Mouse (Mus musculus): ENCODE data around the gene Msrb1. TPM values are rescaled to one million over a fixed set of nuclear protein-coding genes. Genes with fewer than 3 reads are reported as not detected.
"Not testable (repeated sequence)": the region's sequence is repeated elsewhere in the genome, so short reads cannot be mapped to it uniquely, and the experiment has no call there.

Msrb1 gene
- polyA plus RNA-seq, 1 experiment from 2014 or later: 27.2 TPM

- Histone ChIP-seq H3K4me1 (ENCODE audit: control insufficient read depth in 2 of 2, insufficient read depth in 2 of 2, low read length in 2 of 2) (peaks cover 6 to 30% of the 10 kb centered on the region in 2 experiments), H3K4me2 (ENCODE audit: low read length) (peak overlapping the region; percentile 74), H3K4me3 (ENCODE audit: control insufficient read depth in 1 of 2, insufficient read depth in 1 of 2, low read depth in 1 of 2, low read length in 2 of 2) (peak overlapping the region; percentile 57 to 76), H3K36me3 (ENCODE audit: control insufficient read depth, insufficient read depth, low read length) (peaks cover 40% of the 10 kb centered on the region), H3K27ac (replicated peaks in 1 of 2; ENCODE audit: control insufficient read depth in 1 of 2, insufficient read depth in 1 of 2, low read depth in 2 of 2, low read length in 2 of 2) (peak overlapping the region; percentile 66 to 80; a peak in 3 of 4 replicates), H3K9ac (ENCODE audit: low read length) (peak overlapping the region; percentile 88)
- ATAC-seq (ENCODE audit: insufficient number of reproducible peaks, insufficient read depth, low FRiP score, low read depth); H3K27me3 ChIP-seq (ENCODE audit: control insufficient read depth, insufficient read depth, low read length); H3K9me3 ChIP-seq (ENCODE audit: control insufficient read depth, low read length): not testable (repeated sequence)
- WGBS: 3% methylated on average over 10 of the region's 11 CpGs
These were observed 15.8 kb upstream of the Msrb1 start for GRCm38 (mm10) chr17:24720616-24721015.

- Histone ChIP-seq H3K4me3 (ENCODE audit: control insufficient read depth in 1 of 2, insufficient read depth in 1 of 2, low read depth in 1 of 2, low read length in 2 of 2) (peak overlapping the region; percentile 13 to 57), H3K4me2 (ENCODE audit: low read length) (peak overlapping the region; percentile 74), H3K9ac (ENCODE audit: low read length) (peak overlapping the region; percentile 88), H3K36me3 (ENCODE audit: control insufficient read depth, insufficient read depth, low read length) (peaks cover 40% of the 10 kb centered on the region), H3K4me1 (ENCODE audit: control insufficient read depth in 2 of 2, insufficient read depth in 2 of 2, low read length in 2 of 2) (peaks cover 6 to 30% of the 10 kb centered on the region in 2 experiments)
- H3K27ac ChIP-seq (replicated peaks in 1 of 2; ENCODE audit: control insufficient read depth in 1 of 2, insufficient read depth in 1 of 2, low read depth in 2 of 2, low read length in 2 of 2); ATAC-seq (ENCODE audit: insufficient number of reproducible peaks, insufficient read depth, low FRiP score, low read depth); H3K27me3 ChIP-seq (ENCODE audit: control insufficient read depth, insufficient read depth, low read length); H3K9me3 ChIP-seq (ENCODE audit: control insufficient read depth, low read length): not testable (repeated sequence)
- 26% methylated on average over 7 of the region's 7 CpGs for WGBS
These were observed 15.0 kb upstream of the Msrb1 start for GRCm38 (mm10) chr17:24721383-24721955.

DNA sequence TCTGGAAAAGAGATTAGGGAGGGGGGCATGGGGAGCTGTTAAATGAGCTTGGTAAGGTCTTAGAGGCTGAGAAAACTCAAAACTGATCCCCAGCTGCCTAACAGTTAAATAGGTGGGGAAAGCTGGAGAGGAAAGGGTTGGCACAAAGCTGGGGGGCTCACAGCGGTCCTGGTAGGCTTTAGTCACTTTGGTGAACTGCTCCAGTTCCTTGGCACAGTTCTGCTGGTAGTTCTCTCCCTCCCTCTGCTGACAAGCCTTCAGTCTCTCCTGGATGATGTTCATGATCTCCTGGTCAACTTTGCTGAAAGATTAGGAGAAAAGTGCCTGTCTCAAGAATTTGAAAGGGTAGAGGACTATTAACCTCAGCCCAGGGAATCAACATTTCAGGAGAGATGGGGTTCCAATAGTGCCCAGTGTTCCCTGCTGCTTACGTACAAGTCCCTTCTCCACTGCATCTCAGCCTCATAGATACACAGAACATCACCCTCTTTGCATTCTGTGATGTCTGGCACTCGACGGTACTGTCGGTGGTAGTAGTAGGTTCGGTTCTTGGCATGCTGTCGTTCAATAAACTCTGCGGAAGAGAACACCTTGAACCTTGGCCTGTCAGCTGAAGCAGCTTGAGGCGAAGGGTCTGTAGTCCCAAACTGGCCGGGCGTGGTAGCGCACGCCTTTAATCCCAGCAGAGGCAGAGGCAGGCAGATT lies 14.1 kb upstream of the Msrb1 start:
- peaks cover 34% of the 10 kb centered on the region for H3K36me3 ChIP-seq (ENCODE audit: control insufficient read depth, insufficient read depth, low read length)
- peak overlapping the region; percentile 74 for H3K4me2 ChIP-seq (ENCODE audit: low read length)
- no peak for ATAC-seq (ENCODE audit: insufficient number of reproducible peaks, insufficient read depth, low FRiP score, low read depth)
- no peaks in the 10 kb centered on the region for H3K9me3 ChIP-seq (ENCODE audit: control insufficient read depth, low read length)
- H3K27ac ChIP-seq (replicated peaks in 1 of 2; ENCODE audit: control insufficient read depth in 1 of 2, insufficient read depth in 1 of 2, low read depth in 2 of 2, low read length in 2 of 2): no peak overlapping the region
- H3K9ac ChIP-seq (ENCODE audit: low read length): 0 out of 2 replicates have a peak overlapping the region, but pooled peaks have one; percentile 99
- WGBS: 36% methylated on average over 13 of the region's 13 CpGs
- peaks cover 6 to 30% of the 10 kb centered on the region in 2 experiments for H3K4me1 ChIP-seq (ENCODE audit: control insufficient read depth in 2 of 2, insufficient read depth in 2 of 2, low read length in 2 of 2)
- H3K27me3 ChIP-seq (ENCODE audit: control insufficient read depth, insufficient read depth, low read length): no peaks in the 10 kb centered on the region
- H3K4me3 ChIP-seq (ENCODE audit: control insufficient read depth in 1 of 2, insufficient read depth in 1 of 2, low read depth in 1 of 2, low read length in 2 of 2): no peak overlapping the region; a peak in 1 of 4 replicates

DNA sequence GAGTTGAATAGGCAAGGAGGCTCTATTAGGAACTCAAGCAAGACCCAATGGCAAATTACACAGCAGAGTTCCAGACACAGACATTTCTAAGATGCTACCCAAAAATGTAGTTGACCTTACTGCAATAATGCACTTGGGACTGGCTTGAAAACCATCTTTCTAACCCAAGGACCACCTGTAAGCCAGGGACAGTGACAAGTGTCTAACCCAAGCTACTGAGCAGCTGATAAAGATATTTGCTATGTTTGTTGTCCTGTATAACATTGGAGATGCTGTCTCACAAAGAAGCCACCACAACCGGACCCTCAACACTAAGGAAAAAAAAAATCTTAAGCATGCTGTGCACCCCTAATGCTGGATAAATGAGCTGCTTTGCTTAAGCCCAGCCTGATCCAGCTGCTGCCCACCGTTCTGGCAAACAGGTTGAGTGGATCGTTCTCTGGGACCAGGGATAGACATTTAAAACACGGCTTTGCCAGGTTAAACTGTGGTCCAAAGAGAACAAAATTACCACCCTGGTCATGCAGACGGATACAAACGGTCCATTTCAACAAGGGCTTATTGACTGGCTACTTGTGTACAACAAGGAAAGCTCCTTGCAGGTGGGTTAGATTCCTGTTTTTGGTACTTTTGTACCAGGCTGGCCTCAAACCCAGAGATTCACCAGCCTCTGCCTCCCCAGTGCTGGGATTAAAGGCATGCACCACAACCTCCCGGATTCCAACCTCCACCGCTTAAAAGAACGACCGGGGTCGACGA lies 13.1 kb upstream of the Msrb1 start:
- Histone ChIP-seq H3K4me2 (ENCODE audit: low read length) (peak overlapping the region; percentile 74), H3K9ac (ENCODE audit: low read length) (peak overlapping the region; percentile 99), H3K27me3 (ENCODE audit: control insufficient read depth, insufficient read depth, low read length) (no peaks in the 10 kb centered on the region), H3K27ac (replicated peaks in 1 of 2; ENCODE audit: control insufficient read depth in 1 of 2, insufficient read depth in 1 of 2, low read depth in 2 of 2, low read length in 2 of 2) (peak overlapping the region; percentile 86 to 94), H3K4me1 (ENCODE audit: control insufficient read depth in 2 of 2, insufficient read depth in 2 of 2, low read length in 2 of 2) (peaks cover 6 to 30% of the 10 kb centered on the region in 2 experiments), H3K4me3 (ENCODE audit: control insufficient read depth in 1 of 2, insufficient read depth in 1 of 2, low read depth in 1 of 2, low read length in 2 of 2) (peak overlapping the region; percentile 86 to 89), H3K9me3 (ENCODE audit: control insufficient read depth, low read length) (no peaks in the 10 kb centered on the region), H3K36me3 (ENCODE audit: control insufficient read depth, insufficient read depth, low read length) (peaks cover 27% of the 10 kb centered on the region)
- WGBS: 2% methylated on average over 12 of the region's 12 CpGs
- no peak for ATAC-seq (ENCODE audit: insufficient number of reproducible peaks, insufficient read depth, low FRiP score, low read depth)

DNA sequence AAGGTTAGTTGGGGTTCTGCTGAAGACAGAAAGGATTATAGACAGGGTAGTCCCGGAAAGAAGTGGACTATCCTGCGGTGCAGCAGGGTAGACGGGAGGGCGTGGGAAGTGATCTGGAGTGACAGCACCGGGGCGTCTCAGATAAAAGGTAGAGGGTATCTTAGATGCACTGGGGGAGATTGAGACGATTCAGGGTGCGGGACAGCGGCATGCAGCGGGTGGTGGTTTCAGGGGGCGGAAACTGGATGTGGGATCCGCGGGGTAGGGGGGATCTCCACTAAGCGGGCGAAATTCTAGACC lies 12.6 kb upstream of the Msrb1 start:
- 0% methylated on average over 15 of the region's 15 CpGs for WGBS
- Histone ChIP-seq H3K4me3 (ENCODE audit: control insufficient read depth in 1 of 2, insufficient read depth in 1 of 2, low read depth in 1 of 2, low read length in 2 of 2) (peak overlapping the region; percentile 86 to 89), H3K27me3 (ENCODE audit: control insufficient read depth, insufficient read depth, low read length) (no peaks in the 10 kb centered on the region), H3K9me3 (ENCODE audit: control insufficient read depth, low read length) (no peaks in the 10 kb centered on the region), H3K9ac (ENCODE audit: low read length) (peak overlapping the region; percentile 99), H3K4me1 (ENCODE audit: control insufficient read depth in 2 of 2, insufficient read depth in 2 of 2, low read length in 2 of 2) (peaks cover 6 to 26% of the 10 kb centered on the region in 2 experiments), H3K27ac (replicated peaks in 1 of 2; ENCODE audit: control insufficient read depth in 1 of 2, insufficient read depth in 1 of 2, low read depth in 2 of 2, low read length in 2 of 2) (peak overlapping the region; percentile 86 to 94), H3K4me2 (ENCODE audit: low read length) (peak overlapping the region; percentile 74), H3K36me3 (ENCODE audit: control insufficient read depth, insufficient read depth, low read length) (peaks cover 22% of the 10 kb centered on the region)
- peak; percentile 0; the same call in 1 of the 2 replicates for ATAC-seq (ENCODE audit: insufficient number of reproducible peaks, insufficient read depth, low FRiP score, low read depth)

- peak within 1 kb of the TSS; percentile 86 to 94 for H3K27ac ChIP-seq (replicated peaks in 1 of 2; ENCODE audit: control insufficient read depth in 1 of 2, insufficient read depth in 1 of 2, low read depth in 2 of 2, low read length in 2 of 2)
- H3K4me1 ChIP-seq (ENCODE audit: control insufficient read depth in 2 of 2, insufficient read depth in 2 of 2, low read length in 2 of 2): peaks cover 6 to 24% of the 10 kb centered on the region in 2 experiments
- WGBS: under 1% methylated on average over 30 of the region's 30 CpGs
- peak within 1 kb of the TSS; percentile 99 for H3K9ac ChIP-seq (ENCODE audit: low read length)
- ATAC-seq (ENCODE audit: insufficient number of reproducible peaks, insufficient read depth, low FRiP score, low read depth): peak; percentile 67
- no peaks in the 10 kb centered on the region for H3K27me3 ChIP-seq (ENCODE audit: control insufficient read depth, insufficient read depth, low read length)
- peaks cover 22% of the 10 kb centered on the region for H3K36me3 ChIP-seq (ENCODE audit: control insufficient read depth, insufficient read depth, low read length)
- peak within 1 kb of the TSS; percentile 74 for H3K4me2 ChIP-seq (ENCODE audit: low read length)
- peak within 1 kb of the TSS; percentile 86 to 89 for H3K4me3 ChIP-seq (ENCODE audit: control insufficient read depth in 1 of 2, insufficient read depth in 1 of 2, low read depth in 1 of 2, low read length in 2 of 2)
- H3K9me3 ChIP-seq (ENCODE audit: control insufficient read depth, low read length): no peaks in the 10 kb centered on the region
These were observed 12.3 kb upstream of the Msrb1 start, which contains the start of gene Ndufb10 for GRCm38 (mm10) chr17:24724184-24724583. Gene Ndufb10 (minus strand): TSS chr17:24724478.

DNA sequence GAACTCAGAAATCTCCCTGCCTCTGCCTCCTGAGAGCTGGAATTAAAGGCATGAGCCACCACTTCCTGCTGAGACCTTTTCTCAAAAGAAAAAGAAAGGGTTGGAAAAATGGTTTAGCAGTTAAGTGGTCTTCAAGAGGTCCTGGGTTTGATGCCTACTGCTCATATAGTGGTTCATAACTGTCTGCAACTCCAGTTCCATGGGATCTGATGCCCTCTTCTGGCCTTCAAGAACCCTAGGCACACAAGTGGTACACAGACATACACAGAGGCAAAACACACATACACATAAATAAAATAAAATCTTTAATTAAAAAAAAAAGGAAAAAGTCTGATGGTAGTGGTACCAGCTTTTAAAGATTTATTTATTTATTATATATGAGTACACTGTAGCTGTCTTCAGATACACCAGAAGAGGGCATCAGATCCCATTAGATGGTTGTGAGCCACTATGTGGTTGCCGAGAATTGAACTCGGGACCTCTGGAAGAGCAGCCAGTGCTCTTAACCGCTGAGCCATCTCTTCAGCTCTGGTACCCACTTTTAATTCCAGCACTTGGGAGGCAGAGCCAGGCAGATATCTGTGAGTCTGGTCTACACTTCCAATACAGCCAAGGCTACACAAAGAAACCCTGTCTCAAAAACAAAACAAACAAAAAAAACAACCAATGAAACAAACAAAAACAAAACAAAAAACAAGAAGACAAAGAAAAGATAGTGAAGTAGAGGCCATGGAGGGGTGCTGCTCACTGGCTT lies 10.6 kb upstream of the Msrb1 start:
- 69% methylated on average over 3 of the region's 3 CpGs for WGBS
- ATAC-seq (ENCODE audit: insufficient number of reproducible peaks, insufficient read depth, low FRiP score, low read depth): no peak

More for the DNA sequence above, 10.6 kb upstream of the Msrb1 start:
- peaks cover 19% of the 10 kb centered on the region for H3K36me3 ChIP-seq (ENCODE audit: control insufficient read depth, insufficient read depth, low read length)
- peaks cover 6 to 24% of the 10 kb centered on the region in 2 experiments for H3K4me1 ChIP-seq (ENCODE audit: control insufficient read depth in 2 of 2, insufficient read depth in 2 of 2, low read length in 2 of 2)
- H3K9me3 ChIP-seq (ENCODE audit: control insufficient read depth, low read length): no peaks in the 10 kb centered on the region
- H3K9ac ChIP-seq (ENCODE audit: low read length): no peak overlapping the region
- no peaks in the 10 kb centered on the region for H3K27me3 ChIP-seq (ENCODE audit: control insufficient read depth, insufficient read depth, low read length)
- no peak overlapping the region for H3K27ac ChIP-seq (replicated peaks in 1 of 2; ENCODE audit: control insufficient read depth in 1 of 2, insufficient read depth in 1 of 2, low read depth in 2 of 2, low read length in 2 of 2)
- H3K4me3 ChIP-seq (ENCODE audit: control insufficient read depth in 1 of 2, insufficient read depth in 1 of 2, low read depth in 1 of 2, low read length in 2 of 2): no peak overlapping the region
- H3K4me2 ChIP-seq (ENCODE audit: low read length): no peak overlapping the region

Measured in heart, embryonic 14.5 days (tissue).